Mouse (Mus musculus) 3134 (cell line): ENCODE data around the gene Atxn7l1.
A peak's percentile ranks its signal among the peaks of the same experiment; 100 is the strongest.

ENCODE experiments used
- DNase-seq: peaks from one replicate; pipeline ENCODE4 v3.0.0-alpha.2; 2011; ENCODE audit warnings: low spot score; ENCODE audit not compliant: insufficient read length; ENCODE audit errors: extremely low read depth

The Atxn7l1 gene

GRCm38 (mm10) chr12:33313828-33314671 lies 166.6 kb downstream of the Atxn7l1 start:
- no peak for DNase-seq

GRCm38 (mm10) chr12:33314924-33315643 lies 167.6 kb downstream of the Atxn7l1 start:
- DNase-seq: no peak

GRCm38 (mm10) chr12:33315804-33316203 lies 168.3 kb downstream of the Atxn7l1 start:
- DNase-seq: no peak

GRCm38 (mm10) chr12:33317792-33318530 lies 170.5 kb downstream of the Atxn7l1 start:
- no peak for DNase-seq

- no peak for DNase-seq
These were observed 175.1 kb downstream of the Atxn7l1 start for GRCm38 (mm10) chr12:33322547-33322946.

- DNase-seq: no peak
These were observed 176.3 kb downstream of the Atxn7l1 start for GRCm38 (mm10) chr12:33323821-33324220.

- DNase-seq: no peak
These were observed 177.9 kb downstream of the Atxn7l1 start for GRCm38 (mm10) chr12:33325424-33325823.

- DNase-seq: no peak
These were observed 184.6 kb downstream of the Atxn7l1 start for GRCm38 (mm10) chr12:33332046-33332445.

- DNase-seq: no peak
These were observed 185.3 kb downstream of the Atxn7l1 start for GRCm38 (mm10) chr12:33332796-33333195.

- peak; percentile 65 for DNase-seq
These were observed 186.4 kb downstream of the Atxn7l1 start for GRCm38 (mm10) chr12:33333914-33334313.

- DNase-seq: peak; percentile 38
These were observed 187.0 kb downstream of the Atxn7l1 start for GRCm38 (mm10) chr12:33334511-33334910.

- no peak for DNase-seq
These were observed 187.5 kb downstream of the Atxn7l1 start for GRCm38 (mm10) chr12:33334951-33335350.

- no peak for DNase-seq
These were observed 187.9 kb downstream of the Atxn7l1 start for GRCm38 (mm10) chr12:33335410-33335809.

- no peak for DNase-seq
These were observed 189.2 kb downstream of the Atxn7l1 start for GRCm38 (mm10) chr12:33336561-33337125.

GRCm38 (mm10) chr12:33337289-33337688 lies 189.8 kb downstream of the Atxn7l1 start:
- no peak for DNase-seq

- no peak for DNase-seq
These were observed 190.7 kb downstream of the Atxn7l1 start for GRCm38 (mm10) chr12:33338170-33338569.

- DNase-seq: no peak
These were observed 192.3 kb downstream of the Atxn7l1 start for GRCm38 (mm10) chr12:33339822-33340221.

- DNase-seq: no peak
These were observed 193.2 kb downstream of the Atxn7l1 start for GRCm38 (mm10) chr12:33340698-33341097.

GRCm38 (mm10) chr12:33341351-33341892 lies 193.9 kb downstream of the Atxn7l1 start:
- DNase-seq: no peak

GRCm38 (mm10) chr12:33344970-33345772 lies 197.7 kb downstream of the Atxn7l1 start:
- no peak for DNase-seq
